Mouse (Mus musculus) megakaryocyte, adult 5-6 weeks (primary cell): ENCODE data around the gene Klk6. TPM values are rescaled to one million over a fixed set of nuclear protein-coding genes. Genes with fewer than 3 reads are reported as not detected.

ENCODE experiments used
- ATAC-seq: 2 replicates; pipeline ENCODE4 v1.8.0; 2016; ENCODE audit warnings: mild to moderate bottlenecking, inconsistent platforms; ENCODE audit not compliant: poor library complexity, severe bottlenecking
- total RNA-seq, 2 experiments: library from RNA; stranded (forward) in 1 of 2; stranded (reverse) in 1 of 2; fragments of 153-499, 151-499 nt in 1 of 2; fragments of 221-1000, 200-1000 nt in 1 of 2; gene quantifications; 2 replicates each; pipeline versions ENCODE4 v1.2.3 to v1.2.4; 2015 to 2017

Klk6 gene
- total RNA-seq, 2 experiments from 2014 or later = not detected

GRCm38 (mm10) chr7:43816746-43817145 lies 7.6 kb upstream of the Klk6 start:
- no peak for ATAC-seq

GRCm38 (mm10) chr7:43821581-43821980 lies 2.7 kb upstream of the Klk6 start:
- ATAC-seq = no peak

GRCm38 (mm10) chr7:43826056-43826455 lies 1.8 kb downstream of the Klk6 start:
- no peak for ATAC-seq

DNA sequence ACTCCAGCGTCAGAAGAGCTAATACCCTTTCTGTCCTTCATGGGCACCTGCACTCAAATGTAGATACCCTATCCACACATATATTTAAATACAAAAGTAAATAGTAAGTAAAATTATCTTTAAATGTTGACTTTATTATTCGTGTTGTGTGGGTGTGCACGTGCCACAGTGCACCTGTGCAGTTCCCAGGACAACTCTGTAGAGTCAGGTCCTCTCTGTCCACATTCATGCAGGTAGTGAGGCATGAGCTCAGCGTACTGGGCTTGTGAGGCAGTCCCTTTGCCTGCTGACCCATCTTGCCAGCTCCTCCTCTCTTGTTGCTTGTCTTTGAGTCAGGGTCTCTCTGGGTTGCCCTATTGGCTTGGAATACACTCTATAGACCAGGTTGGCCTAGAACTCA lies 3.4 kb downstream of the Klk6 start:
- no peak for ATAC-seq

- no peak for ATAC-seq
Observed at GRCm38 (mm10) chr7:43829006-43829405, 4.7 kb downstream of the Klk6 start.

DNA sequence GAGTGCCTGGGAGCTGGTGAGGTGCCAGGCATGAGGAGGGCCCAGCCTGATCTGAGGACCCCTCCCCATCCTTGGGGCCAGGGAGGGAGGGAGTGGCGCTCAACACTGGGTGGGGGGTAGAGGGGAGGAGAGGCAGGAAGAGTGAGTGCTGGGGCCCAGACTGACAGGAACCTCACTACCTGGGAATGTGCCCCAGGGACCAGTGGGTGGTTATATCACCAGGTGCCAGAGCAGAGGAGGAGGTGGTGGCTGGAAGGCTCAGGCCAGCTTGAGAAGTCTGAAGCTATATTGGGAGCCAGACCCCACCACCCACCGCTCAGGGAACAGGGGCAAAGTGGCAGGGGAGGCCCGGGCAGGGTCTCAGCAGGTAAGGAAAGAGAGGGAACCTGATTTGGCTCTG lies 17.4 kb downstream of the Klk6 start, which contains the start of gene Klk5:
Klk5 (plus strand) TSS at position 271 of the 400 bp plus-strand sequence.
- ATAC-seq = no peak

- ATAC-seq = no peak
Observed at GRCm38 (mm10) chr7:43843801-43844200, 19.5 kb downstream of the Klk6 start.

GRCm38 (mm10) chr7:43851616-43852015 lies 27.3 kb downstream of the Klk6 start:
- no peak for ATAC-seq

- no peak for ATAC-seq
Observed at GRCm38 (mm10) chr7:43854642-43855380, 30.5 kb downstream of the Klk6 start.

GRCm38 (mm10) chr7:43855709-43856108 lies 31.4 kb downstream of the Klk6 start:
- ATAC-seq = no peak

DNA sequence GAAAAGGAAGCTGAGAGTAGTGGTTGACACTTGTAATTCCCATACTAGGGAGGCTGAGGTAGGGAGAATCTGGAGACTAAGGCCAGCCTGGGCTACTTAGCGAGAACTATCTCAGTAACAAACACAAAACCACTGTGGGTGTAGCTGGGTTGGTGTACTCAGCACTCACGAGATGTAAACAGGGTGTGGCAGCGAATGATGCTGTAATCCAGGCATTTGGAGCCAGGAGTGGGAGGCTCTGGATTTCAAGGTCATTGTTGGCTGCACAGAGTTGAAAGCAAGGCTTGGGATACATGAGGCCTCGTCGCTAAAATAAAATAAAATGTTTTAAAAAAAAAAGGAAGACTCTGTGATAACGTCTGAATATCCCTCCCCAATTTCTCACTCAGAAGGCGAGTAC lies 32.0 kb downstream of the Klk6 start:
- no peak for ATAC-seq

- no peak for ATAC-seq
Observed at GRCm38 (mm10) chr7:43857501-43857900, 33.2 kb downstream of the Klk6 start.

GRCm38 (mm10) chr7:43860411-43860810 lies 36.1 kb downstream of the Klk6 start:
- no peak for ATAC-seq

- ATAC-seq = peak; percentile 47; the same call in 1 of the 2 replicates
Observed at GRCm38 (mm10) chr7:43873237-43873636, 48.9 kb downstream of the Klk6 start.

- no peak for ATAC-seq
Observed at GRCm38 (mm10) chr7:43873674-43874073, 49.4 kb downstream of the Klk6 start.

DNA sequence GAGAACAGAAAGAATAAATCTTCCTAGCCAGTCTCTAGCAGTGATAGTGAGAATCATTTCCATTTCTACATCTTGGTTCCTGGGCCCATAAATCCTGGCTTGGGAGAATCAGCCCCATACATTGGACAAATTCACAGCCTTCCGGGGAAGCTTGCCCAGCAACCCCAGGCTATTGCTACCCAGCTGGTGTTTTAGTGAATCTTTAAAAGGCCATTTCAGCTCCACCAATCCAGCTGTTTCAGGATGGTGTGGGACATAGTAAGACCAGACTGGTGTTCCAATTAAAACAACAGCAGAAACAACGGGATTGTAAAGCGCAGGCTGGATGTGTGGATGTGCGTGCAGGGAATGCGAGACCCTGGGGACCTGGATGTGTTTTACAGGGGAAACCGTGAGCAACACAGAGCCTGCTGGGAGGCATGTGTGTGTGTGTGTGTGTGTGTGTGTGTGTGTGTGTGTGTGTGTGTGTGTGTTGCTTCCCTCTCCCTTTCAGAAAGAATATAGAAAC lies 50.6 kb downstream of the Klk6 start:
- ATAC-seq = no peak

DNA sequence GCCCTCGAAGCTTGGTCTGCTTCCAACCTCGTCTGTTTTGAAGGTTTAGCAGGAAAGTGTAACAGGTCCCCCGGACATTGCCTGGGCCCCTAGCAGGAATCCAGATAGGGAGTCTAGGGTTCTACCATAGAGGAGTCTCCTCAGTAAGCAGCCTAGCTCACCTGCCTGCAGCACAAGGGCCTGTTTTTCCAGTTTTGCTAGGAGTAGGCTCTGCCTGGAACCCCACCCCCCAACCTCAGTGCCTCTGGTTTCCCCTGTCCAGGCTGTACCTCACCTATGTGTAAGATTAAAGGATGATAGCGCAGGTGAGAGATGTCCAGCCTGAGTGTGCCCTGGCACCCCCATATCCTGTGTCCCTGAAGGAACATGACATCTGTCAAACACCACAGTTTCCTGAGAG lies 52.1 kb downstream of the Klk6 start:
- ATAC-seq = no peak

- no peak for ATAC-seq
Observed at GRCm38 (mm10) chr7:43878281-43878680, 54.0 kb downstream of the Klk6 start.

- ATAC-seq = no peak
Observed at GRCm38 (mm10) chr7:43880912-43881311, 56.6 kb downstream of the Klk6 start, which contains the start of gene Klk4. Klk4 (plus strand) TSS chr7:43881160.
